Comparison of ENCODE assay signal across 15 mouse cellular contexts in genomic region chr16:35585126-35585694, GRCm38 (mm10). TPM values are rescaled to one million over a fixed set of nuclear protein-coding genes. Genes with fewer than 3 reads are reported as not detected.
DNase-seq lines count a peak whose midpoint lies in the region; ATAC-seq and TF ChIP-seq lines count a peak whose summit lies in the region.
"Had no signal": no experiment of that assay in that cellular context is flagged by ENCODE, and none has a peak within 500 bp of the region (broad histone marks: within the 10 kb centered on the region; RNA-seq: fewer than 3 reads in every experiment).

No protein-coding gene starts in this region.

- H3K4me1 ChIP-seq in neural tube, embryonic 12.5 days: peaks cover 78% of the 10 kb centered on the region
- H3K4me1 ChIP-seq in embryonic facial prominence, embryonic 10.5 days: peaks cover 73% of the 10 kb centered on the region
- H3K4me1 ChIP-seq in limb, embryonic 10.5 days: peaks cover 42% of the 10 kb centered on the region
- H3K4me1 ChIP-seq in stomach, postnatal 0 days (replicated peaks; ENCODE audit: control insufficient read depth, insufficient read depth): no peaks in the 10 kb centered on the region
- no peaks in the 10 kb centered on the region; the same call in 1 of the 2 replicates for H3K4me1 ChIP-seq in liver, embryonic 12.5 days
- H3K4me1 ChIP-seq: liver, embryonic 15.5 days had no signal

- DNase-seq in neural tube, embryonic 10.5 days (ENCODE audit: extremely low spot score, low spot score): no peak
- peak; percentile 33 for DNase-seq in embryonic facial prominence, embryonic 10.5 days (ENCODE audit: low spot score)
- no peak for DNase-seq in limb, embryonic 10.5 days (ENCODE audit: low spot score)
- DNase-seq in stomach, postnatal 0 days (ENCODE audit: low spot score): no peak
- no peak for DNase-seq in heart, adult 11 months
- no peak for DNase-seq in left cerebral cortex, adult 8-10 months (ENCODE audit: low spot score in 2 of 2)
- DNase-seq: cerebellum, adult 9-11 months; kidney, postnatal 14 days had no signal

- no peak overlapping the region for H3K9ac ChIP-seq in neural tube, embryonic 12.5 days
- H3K9ac ChIP-seq in stomach, postnatal 0 days (ENCODE audit: low read length): no peak overlapping the region
- no peak overlapping the region for H3K9ac ChIP-seq in liver, embryonic 12.5 days
- H3K9ac ChIP-seq: heart, embryonic 13.5 days; liver, embryonic 15.5 days had no signal

- no peak for TF ChIP-seq EP300 in stomach, postnatal 0 days (optimal IDR thresholded peaks at IDR 0.05)

- peak overlapping the region; percentile 15; the same call in 1 of the 2 replicates for H3K27ac ChIP-seq in neural tube, embryonic 12.5 days
- H3K27ac ChIP-seq in embryonic facial prominence, embryonic 10.5 days (replicated peaks): peak overlapping the region; percentile 54; the same call in 1 of the 2 replicates
- peak overlapping the region; percentile 58; the same call in 1 of the 2 replicates for H3K27ac ChIP-seq in limb, embryonic 10.5 days
- no peak overlapping the region for H3K27ac ChIP-seq in stomach, postnatal 0 days (replicated peaks)
- H3K27ac ChIP-seq in liver, embryonic 12.5 days: no peak overlapping the region
- H3K27ac ChIP-seq: heart, embryonic 13.5 days; left cerebral cortex, adult 2 months; liver, embryonic 15.5 days had no signal

- no peak for ATAC-seq in neural tube, embryonic 12.5 days (ENCODE audit: low FRiP score, low read depth)
- 0 out of 2 replicates have a peak, but pooled peaks have one; percentile 48 for ATAC-seq in stomach, postnatal 0 days (ENCODE audit: low FRiP score, low TSS enrichment)
- no peak for ATAC-seq in liver, embryonic 12.5 days
- ATAC-seq: CD4-positive, CD25-positive, alpha-beta regulatory T cell, adult 4 months had no signal

- no peak overlapping the region for H3K4me3 ChIP-seq in neural tube, embryonic 12.5 days
- H3K4me3 ChIP-seq in embryonic facial prominence, embryonic 10.5 days: no peak overlapping the region
- no peak overlapping the region for H3K4me3 ChIP-seq in limb, embryonic 10.5 days
- H3K4me3 ChIP-seq in stomach, postnatal 0 days (ENCODE audit: low read depth, low read length): no peak overlapping the region
- no peak overlapping the region for H3K4me3 ChIP-seq in liver, embryonic 12.5 days
- H3K4me3 ChIP-seq: heart, embryonic 13.5 days; left cerebral cortex, adult 2 months; liver, embryonic 15.5 days had no signal

- H3K9me3 ChIP-seq in neural tube, embryonic 12.5 days: no peaks in the 10 kb centered on the region
- no peaks in the 10 kb centered on the region for H3K9me3 ChIP-seq in embryonic facial prominence, embryonic 10.5 days
- H3K9me3 ChIP-seq in limb, embryonic 10.5 days (replicated peaks): no peaks in the 10 kb centered on the region
- no peaks in the 10 kb centered on the region for H3K9me3 ChIP-seq in stomach, postnatal 0 days (ENCODE audit: control insufficient read depth, low read length)
- H3K9me3 ChIP-seq in liver, embryonic 12.5 days (replicated peaks): no peaks in the 10 kb centered on the region
- H3K9me3 ChIP-seq: heart, embryonic 13.5 days; liver, embryonic 15.5 days had no signal

- H3K4me2 ChIP-seq in neural tube, embryonic 12.5 days (replicated peaks): no peak overlapping the region
- no peak overlapping the region for H3K4me2 ChIP-seq in stomach, postnatal 0 days (replicated peaks; ENCODE audit: low read depth)
- no peak overlapping the region for H3K4me2 ChIP-seq in liver, embryonic 12.5 days
- H3K4me2 ChIP-seq: heart, embryonic 13.5 days; liver, embryonic 15.5 days had no signal

- no peak for TF ChIP-seq CTCF in stomach, postnatal 0 days (IDR thresholded peaks at IDR 0.05; ENCODE audit: low read depth)

- H3K27me3 ChIP-seq in neural tube, embryonic 12.5 days (replicated peaks): 0 out of 2 replicates have a peak, but pooled peaks cover 3% of the 10 kb centered on the region
- peaks cover 45% of the 10 kb centered on the region for H3K27me3 ChIP-seq in embryonic facial prominence, embryonic 10.5 days (replicated peaks; ENCODE audit: low read depth, poor library complexity, severe bottlenecking)
- peaks cover 20% of the 10 kb centered on the region for H3K27me3 ChIP-seq in limb, embryonic 10.5 days (ENCODE audit: low read depth, poor library complexity, severe bottlenecking)
- H3K27me3 ChIP-seq in stomach, postnatal 0 days (ENCODE audit: control insufficient read depth, insufficient read depth, low read length): no peaks in the 10 kb centered on the region
- peaks cover 42% of the 10 kb centered on the region for H3K27me3 ChIP-seq in liver, embryonic 12.5 days (replicated peaks)

- WGBS in neural tube, embryonic 12.5 days: 58% methylated on average over 8 of the region's 8 CpGs
- WGBS in embryonic facial prominence, embryonic 10.5 days: 47% methylated on average over 8 of the region's 8 CpGs
- WGBS in limb, embryonic 10.5 days: 81% methylated on average over 8 of the region's 8 CpGs
- 77% methylated on average over 8 of the region's 8 CpGs for WGBS in stomach, postnatal 0 days
- WGBS in liver, embryonic 12.5 days (ENCODE audit: insufficient replicate concordance): 74% methylated on average over 8 of the region's 8 CpGs

- H3K36me3 ChIP-seq in neural tube, embryonic 12.5 days: no peaks in the 10 kb centered on the region
- no peaks in the 10 kb centered on the region for H3K36me3 ChIP-seq in embryonic facial prominence, embryonic 10.5 days (replicated peaks)
- H3K36me3 ChIP-seq in limb, embryonic 10.5 days: no peaks in the 10 kb centered on the region
- H3K36me3 ChIP-seq in stomach, postnatal 0 days (ENCODE audit: control insufficient read depth, insufficient read depth, low read length): no peaks in the 10 kb centered on the region
- no peaks in the 10 kb centered on the region for H3K36me3 ChIP-seq in liver, embryonic 12.5 days
- H3K36me3 ChIP-seq: heart, embryonic 13.5 days; liver, embryonic 15.5 days had no signal

RNA-seq across cellular contexts. Expression of gene Sema5b, which starts 44.3 kb away (rescaled TPM):
- polyA plus RNA-seq in neural tube, embryonic 12.5 days (2016; fragmentation: Nextera tagmentation; extraction: Ambion mirVana): 43.2 and 46.1 TPM in 2 replicates
- polyA plus RNA-seq in embryonic facial prominence, embryonic 10.5 days (2016; fragmentation: Nextera tagmentation; extraction: Ambion mirVana): 9.5 and 16.5 TPM in 2 replicates
- 2.0 and 3.4 TPM in 2 replicates for polyA plus RNA-seq in limb, embryonic 10.5 days (2016; fragmentation: Nextera tagmentation; extraction: Ambion mirVana)
- 0.56 and 0.70 TPM in 2 replicates for polyA plus RNA-seq in stomach, postnatal 0 days (2015; fragmentation: Nextera tagmentation; extraction: Ambion mirVana)
- total RNA-seq in left cerebral cortex, adult 8-10 months (2022): 10 to 100 TPM; 15.2 to 20.7 (median 16.1) TPM
- 0.17 and 0.62 TPM in 2 replicates for polyA plus RNA-seq in liver, embryonic 12.5 days (2016; fragmentation: Nextera tagmentation; extraction: Ambion mirVana)
- total RNA-seq: megakaryocyte, adult 5-6 weeks had no signal
- polyA plus RNA-seq: CD4-positive, CD25-positive, alpha-beta regulatory T cell, adult 4 months had no signal

Comparison
In these comparisons a context has a peak if more than half of its experiments do, and no peak if none do; other contexts are left out.
1. H3K27ac ChIP-seq: peak in neural tube, embryonic 12.5 days (single experiment), embryonic facial prominence, embryonic 10.5 days (single experiment) and limb, embryonic 10.5 days (single experiment); none in stomach, postnatal 0 days (single experiment) and liver, embryonic 12.5 days (single experiment).